Mouse (Mus musculus) kidney, embryonic 14.5 days (tissue): ENCODE data around the gene Il17re. TPM values are rescaled to one million over a fixed set of nuclear protein-coding genes. Genes with fewer than 3 reads are reported as not detected.

Experiments
- ATAC-seq: fragments of 200-750 bp; cut with Nextera tagmentation; 2 replicates; pipeline ENCODE4 v1.8.0; 2017; ENCODE audit warnings: moderate number of reproducible peaks, mild to moderate bottlenecking, moderate TSS enrichment, moderate library complexity; ENCODE audit not compliant: low FRiP score, low TSS enrichment
- H3K27ac ChIP-seq: fragments of 300-500 bp; sonication (generic); 2 replicates; pipeline ENCODE4 v1.5.1; 2014; ENCODE audit warnings: low read depth, mild to moderate bottlenecking, low read length, moderate library complexity, mixed read lengths
- H3K27me3 ChIP-seq: fragments of 300-500 bp; sonication (generic); 2 replicates; pipeline ENCODE4 v1.6.1; 2014; ENCODE audit warnings: mild to moderate bottlenecking, low read length; ENCODE audit not compliant: control insufficient read depth, insufficient read depth
- H3K36me3 ChIP-seq: fragments of 300-500 bp; sonication (generic); 2 replicates; pipeline ENCODE4 v1.6.1; 2014; ENCODE audit warnings: low read length, mixed read lengths; ENCODE audit not compliant: control insufficient read depth, insufficient read depth
- H3K4me1 ChIP-seq: fragments of 300-500 bp; sonication (generic); 2 replicates; pipeline ENCODE4 v1.6.1; 2014; ENCODE audit warnings: low read length, mixed read lengths; ENCODE audit not compliant: control insufficient read depth, insufficient read depth
- H3K4me2 ChIP-seq: fragments of 300-500 bp; sonication (generic); replicated peaks from 2 replicates; pipeline ENCODE4 v1.6.1; 2014; ENCODE audit warnings: low read depth, mild to moderate bottlenecking, low read length
- H3K4me3 ChIP-seq: fragments of 300-500 bp; sonication (generic); 2 replicates; pipeline ENCODE4 v1.5.1; 2014; ENCODE audit warnings: mild to moderate bottlenecking, low read length
- H3K9ac ChIP-seq: fragments of 300-500 bp; sonication (generic); 2 replicates; pipeline ENCODE4 v1.6.1; 2014; ENCODE audit warnings: low read depth, mild to moderate bottlenecking, low read length, moderate library complexity
- H3K9me3 ChIP-seq: fragments of 300-500 bp; sonication (generic); 2 replicates; pipeline ENCODE4 v1.6.1; 2016; ENCODE audit warnings: low read length; ENCODE audit not compliant: control insufficient read depth
- WGBS: fragments of 180-500 bp; shearing (Covaris S2); extraction: QIAGEN DNeasy Blood & Tissue Kit; methylation state at CpG from one replicate; pipeline ENCODE4 v1.1.7; 2014; 5-methylcytosine and 5-hydroxymethylcytosine counted together
- microRNA-seq: library from miRNA; unstranded; fragments of <30 nt; microRNA quantifications from one replicate; pipeline ENCODE4, GENCODE M21; 2016
- polyA plus RNA-seq: library from polyadenylated mRNA; unstranded; fragments of >200 nt; fragmentation: Nextera tagmentation; extraction: Ambion mirVana; gene quantifications from 2 replicates; pipeline ENCODE4 v1.2.1, GENCODE M21; 2014

The Il17re gene
- polyA plus RNA-seq, 1 experiment from 2014 or later, result 6.1 TPM

- Histone ChIP-seq H3K36me3 (no peaks in the 10 kb centered on the region), H3K4me3 (no peak overlapping the region), H3K4me1 (no peaks in the 10 kb centered on the region; the same call in 1 of the 2 replicates), H3K9ac (no peak overlapping the region), H3K4me2 (no peak overlapping the region), H3K9me3 (no peaks in the 10 kb centered on the region), H3K27me3 (peaks cover 11% of the 10 kb centered on the region), H3K27ac (no peak overlapping the region)
- 57% methylated on average over 1 of the region's 1 CpGs for WGBS
- ATAC-seq, result no peak
Measured at GRCm38 (mm10) chr6:113505689-113506088, 47.4 kb downstream of the Il17re start.

- no peaks in the 10 kb centered on the region for H3K36me3 ChIP-seq
- no peak for ATAC-seq
- H3K4me2 ChIP-seq, result no peak overlapping the region
- H3K9ac ChIP-seq, result no peak overlapping the region
- no peaks in the 10 kb centered on the region for H3K4me1 ChIP-seq
- no peak overlapping the region for H3K4me3 ChIP-seq
- H3K27me3 ChIP-seq, result no peaks in the 10 kb centered on the region
- H3K9me3 ChIP-seq, result no peaks in the 10 kb centered on the region
- no peak overlapping the region for H3K27ac ChIP-seq
Measured at GRCm38 (mm10) chr6:113507130-113507529, 48.8 kb downstream of the Il17re start.

- Histone ChIP-seq H3K9ac (no peak overlapping the region), H3K4me2 (no peak overlapping the region), H3K4me3 (no peak overlapping the region), H3K36me3 (peaks cover 3% of the 10 kb centered on the region; the same call in 1 of the 2 replicates), H3K27ac (no peak overlapping the region), H3K9me3 (no peaks in the 10 kb centered on the region), H3K27me3 (no peaks in the 10 kb centered on the region), H3K4me1 (no peaks in the 10 kb centered on the region)
- WGBS, result 65% methylated on average over 7 of the region's 7 CpGs
- ATAC-seq, result no peak
Measured at GRCm38 (mm10) chr6:113508272-113508946, 50.1 kb downstream of the Il17re start.

GRCm38 (mm10) chr6:113508947-113509280, 50.6 kb downstream of the Il17re start:
- WGBS, result 49% methylated on average over 5 of the region's 5 CpGs
- Histone ChIP-seq H3K4me3 (no peak overlapping the region), H3K4me1 (no peaks in the 10 kb centered on the region), H3K9me3 (no peaks in the 10 kb centered on the region), H3K4me2 (no peak overlapping the region), H3K9ac (no peak overlapping the region), H3K27ac (no peak overlapping the region), H3K27me3 (no peaks in the 10 kb centered on the region), H3K36me3 (peaks cover 7% of the 10 kb centered on the region; the same call in 1 of the 2 replicates)
- no peak for ATAC-seq

- Histone ChIP-seq H3K9ac (no peak overlapping the region), H3K27ac (no peak overlapping the region), H3K4me3 (no peak overlapping the region), H3K4me2 (no peak overlapping the region), H3K36me3 (peaks cover 56% of the 10 kb centered on the region), H3K9me3 (no peaks in the 10 kb centered on the region), H3K27me3 (no peaks in the 10 kb centered on the region), H3K4me1 (no peaks in the 10 kb centered on the region)
- WGBS, result 94% methylated on average over 6 of the region's 6 CpGs
- no peak for ATAC-seq
Measured at GRCm38 (mm10) chr6:113513944-113514343, 55.7 kb downstream of the Il17re start.

- Histone ChIP-seq H3K27ac (no peak overlapping the region), H3K4me3 (no peak overlapping the region), H3K4me2 (no peak overlapping the region), H3K27me3 (no peaks in the 10 kb centered on the region), H3K4me1 (no peaks in the 10 kb centered on the region), H3K36me3 (peaks cover 63% of the 10 kb centered on the region), H3K9me3 (no peaks in the 10 kb centered on the region), H3K9ac (no peak overlapping the region)
- WGBS, result 96% methylated on average over 3 of the region's 3 CpGs
- ATAC-seq, result no peak
Measured at GRCm38 (mm10) chr6:113514600-113514999, 56.3 kb downstream of the Il17re start.

- peaks cover 91% of the 10 kb centered on the region for H3K36me3 ChIP-seq
Measured at GRCm38 (mm10) chr6:113517434-113518080, 59.3 kb downstream of the Il17re start.

More at GRCm38 (mm10) chr6:113517434-113518080, 59.3 kb downstream of the Il17re start:
- 95% methylated on average over 8 of the region's 8 CpGs for WGBS
- Histone ChIP-seq H3K4me2 (no peak overlapping the region), H3K4me1 (no peaks in the 10 kb centered on the region), H3K9me3 (no peaks in the 10 kb centered on the region), H3K27ac (no peak overlapping the region), H3K4me3 (no peak overlapping the region), H3K27me3 (no peaks in the 10 kb centered on the region), H3K9ac (no peak overlapping the region)
- ATAC-seq, result no peak

Small RNAs within 50 kb of the gene (microRNA-seq; reads per million reads assigned to microRNA genes)
- not detected for gene Gm24387

Other genes starting within 250 kb of the Il17re start
- 28.4 and 41.0 TPM in 2 replicates for gene Mtmr14, start 220.6 kb upstream of the Il17re start, polyA plus RNA-seq
- 0.23 TPM in 1 of 2 replicates, not detected in the other for gene Cpne9, start 176.2 kb upstream of the Il17re start, polyA plus RNA-seq
- gene Brpf1, start 151.3 kb upstream of the Il17re start, polyA plus RNA-seq, result 18.2 and 27.2 TPM in 2 replicates
- 17.3 and 18.4 TPM in 2 replicates for gene Ogg1, start 131.5 kb upstream of the Il17re start, polyA plus RNA-seq
- 112 and 114 TPM in 2 replicates for gene Camk1, start 114.5 kb upstream of the Il17re start, polyA plus RNA-seq
- 59.9 and 65.8 TPM in 2 replicates for gene Tada3, start 80.6 kb upstream of the Il17re start, polyA plus RNA-seq
- 230 and 351 TPM in 2 replicates for gene Arpc4, start 80.4 kb upstream of the Il17re start, polyA plus RNA-seq
- gene Ttll3, start 69.2 kb upstream of the Il17re start, polyA plus RNA-seq, result 2.0 and 2.4 TPM in 2 replicates
- 29.0 and 30.5 TPM in 2 replicates for gene Rpusd3, start 39.1 kb upstream of the Il17re start, polyA plus RNA-seq
- gene Cidec, start 22.7 kb upstream of the Il17re start, polyA plus RNA-seq, result not detected in 2 replicates
- gene Jagn1, start 15.9 kb upstream of the Il17re start, polyA plus RNA-seq, result 95.9 and 103 TPM in 2 replicates
- gene Il17rc, start 12.9 kb downstream of the Il17re start, polyA plus RNA-seq, result 9.3 and 9.5 TPM in 2 replicates
- 22.9 and 25.4 TPM in 2 replicates for gene Creld1, start 24.8 kb downstream of the Il17re start, polyA plus RNA-seq
- gene Prrt3, start 43.4 kb downstream of the Il17re start, polyA plus RNA-seq, result 0.73 and 1.6 TPM in 2 replicates
- 81.3 and 98.0 TPM in 2 replicates for gene Emc3, start 73.2 kb downstream of the Il17re start, polyA plus RNA-seq
- gene Fancd2, start 73.2 kb downstream of the Il17re start, polyA plus RNA-seq, result 12.0 and 16.1 TPM in 2 replicates
- 0.28 and 1.0 TPM in 2 replicates for gene Fancd2os, start 142.2 kb downstream of the Il17re start, polyA plus RNA-seq
- gene Brk1, start 146.3 kb downstream of the Il17re start, polyA plus RNA-seq, result 233 and 273 TPM in 2 replicates
- gene Vhl, start 165.5 kb downstream of the Il17re start, polyA plus RNA-seq, result 25.9 and 40.7 TPM in 2 replicates
- 1.9 and 2.6 TPM in 2 replicates for gene Irak2, start 180.0 kb downstream of the Il17re start, polyA plus RNA-seq
- 0.93 and 1.9 TPM in 2 replicates for gene Tatdn2, start 238.6 kb downstream of the Il17re start, polyA plus RNA-seq